Mouse (Mus musculus): Measurements from ENCODE around the gene Prkg2.

The Prkg2 gene

DNA sequence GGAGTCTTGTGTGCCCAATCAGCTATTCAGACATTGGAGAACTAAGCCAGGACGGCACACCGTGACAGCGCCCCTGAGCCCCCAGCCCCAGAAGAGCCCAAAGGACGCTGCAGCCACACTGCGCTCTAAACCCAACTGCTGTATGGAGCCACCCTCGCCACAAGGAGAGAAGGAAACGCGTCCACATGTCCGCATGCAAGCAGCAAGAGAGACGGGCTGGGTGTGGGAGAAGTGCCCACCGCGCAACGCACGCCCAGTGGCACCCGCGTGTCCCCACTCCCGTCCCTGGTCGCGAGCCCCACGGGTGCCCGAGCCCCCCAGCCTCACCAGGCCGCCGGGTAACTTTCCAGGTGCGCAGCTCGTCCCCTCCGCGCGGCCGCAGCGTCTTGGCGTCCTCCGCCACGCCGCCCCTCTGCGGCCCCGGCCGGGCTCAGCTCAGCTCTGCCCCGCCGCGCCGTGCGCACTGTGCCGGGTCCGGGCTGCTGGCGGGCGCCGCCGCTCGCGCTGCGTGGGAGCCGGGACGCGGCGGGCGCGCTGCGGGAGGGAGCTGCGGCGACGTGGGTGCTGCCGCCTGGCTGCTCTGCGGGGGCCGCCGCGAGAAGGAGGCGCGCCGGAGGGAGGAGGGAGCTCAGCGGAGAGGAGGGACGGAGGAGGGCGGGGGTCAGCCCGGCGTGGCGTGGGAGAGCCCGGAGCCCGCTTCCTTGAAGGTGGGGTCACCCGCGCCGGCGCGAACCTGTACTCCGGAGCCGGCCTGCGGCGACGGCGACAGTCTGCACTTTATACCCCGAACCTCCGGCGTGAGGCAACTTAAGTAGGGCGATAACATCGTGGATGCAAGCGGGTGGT, at the start of gene Prkg2:
Prkg2 (minus strand) TSS at position 756 of the 846 bp plus-strand sequence.
- DNase-seq = peak; percentile 15

DNA sequence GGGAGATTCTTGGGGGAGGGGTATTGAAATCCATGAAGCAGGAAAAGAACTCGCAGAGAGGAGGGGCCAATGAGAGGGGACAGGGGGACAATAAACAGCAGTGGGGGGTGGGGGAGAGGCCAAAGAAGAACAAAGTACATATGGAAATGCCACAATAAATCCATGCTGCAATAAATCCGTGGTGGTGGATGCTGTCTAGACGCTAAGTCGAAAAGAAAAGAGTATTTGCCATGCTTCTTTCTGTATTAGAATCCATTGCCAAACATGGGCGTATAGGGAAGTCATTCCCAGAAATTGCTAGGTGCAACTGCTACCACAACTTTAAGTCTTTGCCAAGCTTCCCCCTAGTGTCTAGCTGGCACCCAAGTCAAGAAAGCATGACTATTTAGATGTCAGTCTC, 46.8 kb upstream of the Prkg2 start:
- DNase-seq = no peak

GRCm38 (mm10) chr5:99078375-99078774, 41.2 kb upstream of the Prkg2 start:
- no peak for DNase-seq

DNA sequence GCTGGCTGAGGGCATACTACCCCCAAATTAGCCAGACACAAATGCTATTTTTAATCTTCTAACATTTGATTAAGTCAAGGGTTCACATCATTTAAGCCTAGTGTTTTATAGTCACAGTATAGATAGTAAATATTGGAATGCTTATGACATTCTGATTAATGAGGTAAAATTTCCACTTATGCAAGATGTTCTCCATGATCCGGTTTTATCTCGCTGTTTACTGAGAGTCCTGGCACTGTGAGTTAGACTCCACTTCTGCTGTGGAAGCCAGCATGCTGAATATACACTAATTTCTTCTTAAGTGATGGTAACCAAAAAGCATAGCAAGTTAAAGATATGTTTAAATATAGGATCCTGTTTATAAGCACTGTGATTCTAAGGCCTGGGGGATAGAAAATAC, 31.2 kb upstream of the Prkg2 start:
- DNase-seq = no peak

- DNase-seq = no peak
Observed at GRCm38 (mm10) chr5:99062582-99062981, 25.4 kb upstream of the Prkg2 start.

- DNase-seq = no peak
Observed at GRCm38 (mm10) chr5:99039021-99039420, 1.9 kb upstream of the Prkg2 start.

GRCm38 (mm10) chr5:99037442-99037811, 276 bp upstream of the Prkg2 start:
- DNase-seq = no peak

- no peak for DNase-seq
Observed at GRCm38 (mm10) chr5:99035961-99036360, 1.2 kb downstream of the Prkg2 start.

GRCm38 (mm10) chr5:99031551-99032149, 5.5 kb downstream of the Prkg2 start:
- no peak for DNase-seq

DNA sequence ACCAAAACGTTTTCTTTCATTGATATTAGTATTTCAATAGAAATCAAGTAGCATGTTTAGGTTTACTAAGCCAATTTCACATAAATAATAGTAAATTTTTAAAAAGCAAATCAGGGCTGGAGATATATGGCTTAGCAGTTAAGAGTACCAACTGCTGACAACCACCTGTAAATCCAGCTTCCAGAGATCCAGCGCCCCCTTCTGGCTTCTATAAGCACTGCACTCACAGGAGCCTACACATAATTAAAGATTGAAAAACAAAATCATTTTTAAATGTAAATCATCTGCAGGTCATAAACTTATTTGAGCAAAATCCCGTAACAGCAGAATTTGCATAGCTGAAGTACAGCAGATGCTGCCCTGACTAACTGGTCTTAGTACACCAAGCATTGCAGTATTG, 10.8 kb downstream of the Prkg2 start:
- no peak for DNase-seq

DNA sequence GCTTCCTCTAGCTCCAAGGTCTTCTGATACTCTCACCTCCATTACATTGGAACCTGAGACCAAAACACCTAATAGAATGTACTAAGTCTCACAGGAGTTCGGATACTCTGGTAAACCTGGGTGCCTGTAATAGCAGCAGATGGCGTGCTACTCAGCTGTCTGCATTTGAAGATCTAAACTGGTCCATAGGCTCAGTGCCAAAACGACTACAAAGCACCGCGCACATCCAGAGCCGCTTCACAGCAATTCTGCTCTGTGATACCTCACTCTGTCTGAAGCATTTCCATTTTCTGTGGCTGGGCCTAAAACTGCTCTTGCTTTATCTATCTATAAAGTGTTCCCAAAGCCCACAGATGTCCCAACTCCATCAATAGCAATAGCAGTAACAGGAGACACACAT, 17.4 kb downstream of the Prkg2 start:
- no peak for DNase-seq

- DNase-seq = no peak
Observed at GRCm38 (mm10) chr5:99015140-99015539, 22.0 kb downstream of the Prkg2 start.

DNA sequence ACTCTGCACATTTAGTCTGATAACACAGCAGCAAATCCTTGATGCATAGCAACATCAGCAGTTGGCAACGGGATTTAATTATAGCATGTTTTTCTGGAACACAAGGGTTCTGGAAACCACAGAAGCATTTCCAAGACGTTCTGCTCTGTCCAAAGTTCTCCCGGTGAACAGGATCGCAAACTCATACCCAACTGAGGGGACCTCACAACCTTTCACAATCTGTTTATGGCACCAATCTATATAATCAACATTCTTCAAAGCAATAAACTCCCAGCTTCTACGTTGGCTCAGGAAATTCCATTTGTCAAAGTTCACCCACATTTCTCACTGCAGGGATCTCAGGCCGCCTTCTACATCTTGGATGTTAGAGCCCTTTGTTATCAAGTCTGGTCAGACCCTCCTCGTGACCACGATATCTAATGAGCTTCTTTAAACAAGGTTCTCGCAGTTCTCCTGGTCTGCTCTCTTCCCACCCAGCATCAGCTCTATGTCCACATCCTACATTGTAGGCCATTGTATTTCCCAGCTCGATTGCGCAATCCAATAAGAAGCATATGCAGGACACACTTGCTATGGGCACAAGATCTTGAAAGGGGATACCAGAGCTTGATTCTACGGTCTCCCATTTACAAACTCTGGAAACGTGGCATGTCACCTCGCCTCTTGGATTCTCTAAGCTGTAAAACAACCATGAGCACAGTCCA, 26.6 kb downstream of the Prkg2 start:
- no peak for DNase-seq

DNA sequence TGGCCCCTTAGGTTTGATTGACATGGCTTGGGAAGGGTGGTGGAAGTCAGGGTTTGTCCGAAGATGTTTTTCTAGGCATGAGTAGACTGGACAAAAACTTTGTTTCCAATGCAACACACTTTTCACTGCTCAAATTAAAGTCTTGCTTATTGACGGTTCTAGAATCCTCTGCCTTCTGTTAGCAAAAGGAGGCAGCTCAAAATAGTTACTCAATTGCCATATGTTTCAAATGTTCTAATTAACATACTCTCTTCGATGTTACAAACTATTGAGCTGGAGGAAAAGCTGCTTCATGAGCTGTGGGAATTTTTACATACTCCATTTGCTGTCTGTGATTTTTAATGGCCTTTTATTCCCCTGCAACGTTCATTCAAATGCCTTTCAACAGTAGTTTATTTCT, 39.0 kb downstream of the Prkg2 start:
- no peak for DNase-seq

GRCm38 (mm10) chr5:98995767-98996166, 41.4 kb downstream of the Prkg2 start:
- DNase-seq = no peak

- DNase-seq = no peak
Observed at GRCm38 (mm10) chr5:98991600-98991999, 45.6 kb downstream of the Prkg2 start.

- no peak for DNase-seq
Observed at GRCm38 (mm10) chr5:98987634-98988033, 49.5 kb downstream of the Prkg2 start.

GRCm38 (mm10) chr5:98987116-98987515, 50.0 kb downstream of the Prkg2 start:
- no peak for DNase-seq

GRCm38 (mm10) chr5:98986459-98986858, 50.7 kb downstream of the Prkg2 start:
- DNase-seq = no peak

- DNase-seq = no peak
Observed at GRCm38 (mm10) chr5:98986011-98986410, 51.1 kb downstream of the Prkg2 start.

DNA sequence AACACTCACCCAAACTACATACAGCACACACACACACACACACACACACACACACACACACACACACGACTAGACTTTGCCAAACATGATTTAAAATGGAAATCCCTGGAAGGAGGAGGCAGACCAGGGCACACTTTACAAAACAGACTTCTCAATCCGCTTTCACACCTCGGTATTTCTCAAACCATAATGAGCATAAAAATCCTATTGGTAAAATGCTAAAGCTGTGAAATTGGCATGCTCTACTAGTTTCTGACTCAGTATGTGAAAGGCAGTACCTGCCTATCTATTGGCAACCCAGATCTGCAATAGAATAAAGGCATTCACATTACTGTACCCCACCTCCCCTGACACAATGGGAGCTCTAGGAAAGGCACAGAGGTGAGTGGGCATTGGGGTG, 52.1 kb downstream of the Prkg2 start:
- DNase-seq = no peak

GRCm38 (mm10) chr5:98981304-98981703, 55.8 kb downstream of the Prkg2 start:
- DNase-seq = no peak

DNA sequence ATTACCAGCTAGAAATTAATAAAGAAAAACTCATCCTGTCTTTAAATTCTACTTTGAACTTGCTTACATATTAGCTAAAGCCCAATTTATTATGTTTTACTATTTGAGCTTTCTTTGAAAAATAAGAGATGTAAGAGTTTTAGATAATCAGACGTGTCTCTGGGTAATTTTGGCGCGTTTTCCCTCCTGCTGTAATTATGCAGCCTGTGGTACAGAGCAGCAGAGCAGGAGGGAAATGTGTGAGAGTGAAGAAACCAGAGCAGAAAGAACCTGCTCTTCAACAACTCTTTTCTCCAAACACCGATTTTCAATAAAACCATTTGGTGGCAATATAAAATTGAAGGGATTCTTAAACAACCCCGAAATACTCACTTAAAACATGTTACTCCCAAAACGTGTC, 58.8 kb downstream of the Prkg2 start:
- no peak for DNase-seq

Measured in cerebellum, postnatal 25 days (tissue).